Mouse (Mus musculus): Measurements from ENCODE around the gene Dnmt3a. TPM values are rescaled to one million over a fixed set of nuclear protein-coding genes. Genes with fewer than 3 reads are reported as not detected.

Gene Dnmt3a
- polyA plus RNA-seq, 1 experiment from 2014 or later = 98.5 TPM

DNA sequence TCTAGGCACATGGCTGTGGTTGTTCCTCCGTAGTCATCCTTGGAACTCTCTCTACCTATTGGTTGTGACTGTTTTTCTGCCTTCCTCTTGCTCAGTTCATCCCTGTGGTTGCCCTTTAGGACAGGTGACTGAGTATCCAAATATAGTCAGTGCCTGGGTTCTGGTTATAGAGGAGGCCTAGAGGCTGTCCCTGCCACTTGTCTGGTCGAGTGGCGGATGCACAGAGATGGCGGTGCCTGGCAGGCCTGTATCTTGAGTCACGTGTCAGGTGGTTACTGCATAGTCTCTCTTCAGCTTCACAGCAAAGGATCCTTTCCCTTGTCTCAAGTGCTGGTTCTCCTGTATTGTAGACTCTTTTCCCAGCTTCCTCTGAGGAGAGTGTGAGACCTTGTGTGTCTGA lies 22.0 kb downstream of the Dnmt3a start:
- Histone ChIP-seq H3K4me1 (peaks cover 32% of the 10 kb centered on the region), H3K4me3 (no peak overlapping the region), H3K4me2 (no peak overlapping the region), H3K36me3 (ENCODE audit: poor library complexity, severe bottlenecking) (no peaks in the 10 kb centered on the region), H3K27me3 (no peaks in the 10 kb centered on the region), H3K9ac (no peak overlapping the region), H3K9me3 (replicated peaks) (no peaks in the 10 kb centered on the region), H3K27ac (no peak overlapping the region)
- WGBS = 90% methylated on average over 5 of the region's 5 CpGs
- no peak for ATAC-seq

DNA sequence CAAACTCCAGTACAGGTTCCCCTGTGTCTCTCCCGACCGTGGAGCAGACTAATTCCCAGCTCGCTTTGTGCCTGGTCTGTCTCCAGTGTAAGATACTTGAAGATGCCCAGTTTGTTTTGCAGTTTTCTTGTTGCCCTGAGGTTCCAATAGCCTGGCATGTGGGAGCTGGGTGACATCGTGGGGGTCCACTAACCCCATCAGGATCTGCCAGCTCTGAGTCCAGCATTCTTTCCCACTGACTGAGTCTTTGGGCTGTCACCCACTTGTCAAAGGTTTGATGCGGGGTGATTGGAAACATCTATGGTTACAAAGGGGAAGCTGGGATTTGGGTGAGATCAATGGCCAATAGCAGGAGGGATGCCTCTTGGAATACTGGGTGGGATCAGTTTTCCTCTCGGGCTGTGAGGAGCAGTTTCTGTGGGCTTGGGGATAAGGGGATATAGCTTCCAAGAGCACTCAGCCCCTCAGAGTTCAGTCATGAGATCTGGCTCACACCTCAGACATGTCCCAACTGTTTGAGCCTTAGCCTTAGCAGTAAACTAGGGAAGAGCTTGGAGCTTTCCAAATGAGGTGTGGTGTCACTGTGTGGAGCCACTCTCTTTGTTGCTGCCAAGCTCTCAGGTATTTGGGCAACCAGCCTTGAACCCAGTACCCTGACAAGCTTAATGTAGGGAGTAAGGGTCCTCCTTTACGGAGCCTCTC lies 27.4 kb downstream of the Dnmt3a start:
- H3K9me3 ChIP-seq (replicated peaks) = no peaks in the 10 kb centered on the region
- no peaks in the 10 kb centered on the region for H3K27me3 ChIP-seq
- H3K4me2 ChIP-seq = peak overlapping the region; percentile 55
- no peak overlapping the region for H3K4me3 ChIP-seq
- H3K27ac ChIP-seq = peak overlapping the region; percentile 82
- WGBS = 52% methylated on average over 7 of the region's 7 CpGs
- peaks cover 51% of the 10 kb centered on the region for H3K4me1 ChIP-seq
- no peak for ATAC-seq
- H3K9ac ChIP-seq = 0 out of 2 replicates have a peak overlapping the region, but pooled peaks have one; percentile 53
- peaks cover 26% of the 10 kb centered on the region for H3K36me3 ChIP-seq (ENCODE audit: poor library complexity, severe bottlenecking)

DNA sequence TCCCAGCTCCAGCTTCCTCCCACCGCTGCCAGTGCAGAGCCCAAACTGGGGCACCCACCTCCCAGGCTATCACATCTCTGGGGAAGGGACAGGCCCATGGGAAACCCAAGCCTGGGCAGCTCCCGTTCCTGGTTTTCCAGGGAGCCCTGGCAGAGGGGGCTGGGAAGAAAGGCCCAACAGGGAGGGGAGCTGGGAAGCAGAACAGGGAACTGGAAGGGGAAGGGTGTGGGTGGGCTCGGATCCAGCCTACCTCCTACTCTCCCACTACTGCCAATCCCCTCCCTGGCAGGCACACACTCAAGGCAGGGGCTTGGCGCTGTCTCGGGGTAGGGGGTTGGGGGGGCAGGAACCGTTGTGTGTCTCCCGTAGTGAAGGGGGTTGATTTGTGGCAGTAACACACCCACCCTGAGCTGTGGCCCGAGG lies 28.1 kb downstream of the Dnmt3a start:
- no peaks in the 10 kb centered on the region for H3K9me3 ChIP-seq (replicated peaks)
- WGBS = 7% methylated on average over 8 of the region's 8 CpGs
- H3K36me3 ChIP-seq (ENCODE audit: poor library complexity, severe bottlenecking) = peaks cover 29% of the 10 kb centered on the region
- peak overlapping the region; percentile 17; the same call in 1 of the 2 replicates for H3K4me3 ChIP-seq
- H3K4me2 ChIP-seq = peak overlapping the region; percentile 55
- peaks cover 52% of the 10 kb centered on the region for H3K4me1 ChIP-seq
- H3K9ac ChIP-seq = peak overlapping the region; percentile 53
- peak; percentile 91 for ATAC-seq
- no peaks in the 10 kb centered on the region for H3K27me3 ChIP-seq
- peak overlapping the region; percentile 82 for H3K27ac ChIP-seq

- peak overlapping the region; percentile 53 for H3K9ac ChIP-seq
- no peaks in the 10 kb centered on the region for H3K9me3 ChIP-seq (replicated peaks)
- peaks cover 52% of the 10 kb centered on the region for H3K4me1 ChIP-seq
- H3K27me3 ChIP-seq = no peaks in the 10 kb centered on the region
- 8% methylated on average over 21 of the region's 21 CpGs for WGBS
- peaks cover 34% of the 10 kb centered on the region for H3K36me3 ChIP-seq (ENCODE audit: poor library complexity, severe bottlenecking)
- peak; percentile 67 for ATAC-seq
- peak overlapping the region; percentile 82 for H3K27ac ChIP-seq
- peak overlapping the region; percentile 17; the same call in 1 of the 2 replicates for H3K4me3 ChIP-seq
- H3K4me2 ChIP-seq = peak overlapping the region; percentile 55
These were observed 28.8 kb downstream of the Dnmt3a start for GRCm38 (mm10) chr12:3834373-3835314.

DNA sequence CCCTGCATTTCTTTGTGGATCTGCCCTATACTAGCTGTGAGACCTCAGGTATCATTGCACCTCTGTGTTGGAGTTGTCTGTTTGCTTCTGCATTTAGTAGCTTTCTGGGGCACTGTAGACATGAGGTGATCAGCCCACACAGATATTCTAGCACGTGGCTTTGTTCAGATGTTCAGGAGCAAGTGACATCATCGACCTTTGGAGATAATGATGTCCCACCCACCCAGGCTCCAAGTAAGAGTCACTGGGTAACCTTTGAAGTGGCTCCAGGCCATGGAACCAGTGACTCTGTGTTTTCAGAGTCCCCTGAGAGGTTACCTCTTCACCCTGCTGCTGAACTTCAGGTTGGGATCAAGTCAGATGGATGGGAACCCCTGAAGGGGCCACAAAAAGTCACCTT lies 29.8 kb downstream of the Dnmt3a start:
- Histone ChIP-seq H3K4me3 (no peak overlapping the region), H3K9me3 (replicated peaks) (no peaks in the 10 kb centered on the region), H3K4me1 (peaks cover 52% of the 10 kb centered on the region), H3K9ac (no peak overlapping the region), H3K36me3 (ENCODE audit: poor library complexity, severe bottlenecking) (peaks cover 41% of the 10 kb centered on the region), H3K27me3 (no peaks in the 10 kb centered on the region), H3K27ac (no peak overlapping the region), H3K4me2 (no peak overlapping the region)
- ATAC-seq = no peak
- 66% methylated on average over 2 of the region's 2 CpGs for WGBS

DNA sequence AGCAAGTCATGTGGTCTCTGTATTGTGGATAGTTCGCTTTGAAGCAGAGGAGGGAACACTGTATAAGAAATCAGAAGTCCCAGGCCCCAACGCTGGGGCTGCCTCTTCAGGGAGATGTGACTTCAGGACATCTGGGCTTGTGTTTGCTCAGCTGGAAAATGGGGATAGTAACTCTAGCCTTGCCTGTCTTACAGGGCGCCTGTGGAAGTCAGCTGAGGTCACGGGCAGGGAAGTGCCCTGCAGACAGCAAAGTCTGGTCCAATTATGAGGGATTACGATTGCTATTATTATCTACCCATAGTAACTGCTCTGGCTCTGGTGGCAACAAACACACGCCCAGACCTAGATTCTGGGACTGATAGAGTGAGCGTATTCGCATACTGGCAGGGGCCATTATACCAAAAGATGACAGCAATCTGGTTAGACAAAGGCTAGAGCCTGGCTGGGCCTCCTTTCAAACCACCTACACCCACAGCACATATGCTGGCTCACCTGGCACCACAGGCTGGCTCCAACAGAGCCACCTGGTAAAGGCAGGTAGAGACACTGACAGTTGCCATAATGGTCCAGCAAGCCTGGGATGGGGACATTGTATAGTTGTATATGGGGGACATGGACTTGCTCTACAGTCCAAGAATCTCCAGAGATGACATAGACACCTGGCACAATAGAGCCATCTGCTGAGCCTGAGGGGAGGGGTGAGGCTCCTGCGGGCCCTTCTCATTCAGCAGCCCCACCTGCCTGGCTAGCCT lies 31.4 kb downstream of the Dnmt3a start:
- Histone ChIP-seq H3K4me2 (no peak overlapping the region), H3K9ac (no peak overlapping the region), H3K36me3 (ENCODE audit: poor library complexity, severe bottlenecking) (peaks cover 48% of the 10 kb centered on the region), H3K4me3 (no peak overlapping the region), H3K27me3 (no peaks in the 10 kb centered on the region), H3K9me3 (replicated peaks) (no peaks in the 10 kb centered on the region), H3K27ac (0 out of 2 replicates have a peak overlapping the region, but pooled peaks have one; percentile 16), H3K4me1 (peaks cover 54% of the 10 kb centered on the region)
- ATAC-seq = no peak
- WGBS = 66% methylated on average over 9 of the region's 9 CpGs

DNA sequence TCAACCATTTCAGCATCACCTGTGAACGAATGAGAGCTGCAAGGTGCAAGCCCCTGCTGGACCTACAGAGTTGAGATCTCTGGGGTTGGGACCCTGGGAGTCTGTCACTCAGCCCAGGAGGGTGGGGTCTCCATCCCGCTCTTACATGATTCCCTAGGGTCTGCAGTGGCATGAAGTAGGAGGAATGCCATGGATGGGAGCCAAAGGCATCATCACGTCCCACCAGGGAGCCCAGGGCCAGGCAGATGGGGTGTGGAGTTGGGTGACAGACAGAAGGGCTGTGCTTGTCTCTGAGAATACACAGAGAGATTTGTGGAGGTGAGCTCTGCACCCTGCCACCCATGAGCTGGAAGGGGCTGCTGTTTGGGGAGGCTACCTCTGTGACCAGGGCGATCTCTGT lies 32.2 kb downstream of the Dnmt3a start:
- no peak for ATAC-seq
- Histone ChIP-seq H3K27me3 (no peaks in the 10 kb centered on the region), H3K9ac (no peak overlapping the region), H3K4me1 (peaks cover 49% of the 10 kb centered on the region), H3K9me3 (replicated peaks) (no peaks in the 10 kb centered on the region), H3K36me3 (ENCODE audit: poor library complexity, severe bottlenecking) (peaks cover 49% of the 10 kb centered on the region), H3K4me2 (no peak overlapping the region), H3K27ac (peak overlapping the region; percentile 16; the same call in 1 of the 2 replicates), H3K4me3 (no peak overlapping the region)
- WGBS = 76% methylated on average over 4 of the region's 4 CpGs

DNA sequence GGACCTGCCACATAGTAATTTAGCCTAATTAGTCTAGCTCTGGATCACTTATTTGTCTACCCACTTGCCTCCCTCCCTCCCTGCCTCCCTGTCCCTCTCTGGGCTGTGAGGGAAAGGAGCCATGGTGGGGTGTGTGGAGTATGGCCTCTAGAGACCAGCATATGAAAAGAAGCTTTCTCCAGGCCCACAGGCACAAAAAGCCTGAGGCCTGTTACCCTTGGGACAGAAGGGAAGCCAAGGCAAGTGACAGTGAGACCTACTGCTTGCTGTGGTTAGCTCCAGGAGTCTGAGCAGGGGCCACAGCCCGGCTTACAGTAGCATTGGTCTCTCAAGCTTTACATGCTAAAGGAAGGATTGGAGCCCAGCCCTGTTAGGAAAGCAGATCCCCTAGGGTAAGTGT lies 33.9 kb downstream of the Dnmt3a start:
- Histone ChIP-seq H3K9me3 (replicated peaks) (no peaks in the 10 kb centered on the region), H3K9ac (no peak overlapping the region), H3K36me3 (ENCODE audit: poor library complexity, severe bottlenecking) (peaks cover 49% of the 10 kb centered on the region), H3K4me3 (no peak overlapping the region), H3K27me3 (no peaks in the 10 kb centered on the region), H3K4me1 (peaks cover 47% of the 10 kb centered on the region), H3K27ac (no peak overlapping the region), H3K4me2 (no peak overlapping the region)
- WGBS = 88% methylated on average over 1 of the region's 1 CpGs
- ATAC-seq = no peak

- Histone ChIP-seq H3K9ac (no peak overlapping the region), H3K9me3 (replicated peaks) (no peaks in the 10 kb centered on the region), H3K4me1 (peaks cover 39% of the 10 kb centered on the region), H3K4me2 (no peak overlapping the region), H3K27ac (no peak overlapping the region), H3K4me3 (no peak overlapping the region), H3K27me3 (no peaks in the 10 kb centered on the region), H3K36me3 (ENCODE audit: poor library complexity, severe bottlenecking) (peaks cover 54% of the 10 kb centered on the region)
- no peak for ATAC-seq
- 69% methylated on average over 4 of the region's 4 CpGs for WGBS
These were observed 35.3 kb downstream of the Dnmt3a start for GRCm38 (mm10) chr12:3841121-3841520.

DNA sequence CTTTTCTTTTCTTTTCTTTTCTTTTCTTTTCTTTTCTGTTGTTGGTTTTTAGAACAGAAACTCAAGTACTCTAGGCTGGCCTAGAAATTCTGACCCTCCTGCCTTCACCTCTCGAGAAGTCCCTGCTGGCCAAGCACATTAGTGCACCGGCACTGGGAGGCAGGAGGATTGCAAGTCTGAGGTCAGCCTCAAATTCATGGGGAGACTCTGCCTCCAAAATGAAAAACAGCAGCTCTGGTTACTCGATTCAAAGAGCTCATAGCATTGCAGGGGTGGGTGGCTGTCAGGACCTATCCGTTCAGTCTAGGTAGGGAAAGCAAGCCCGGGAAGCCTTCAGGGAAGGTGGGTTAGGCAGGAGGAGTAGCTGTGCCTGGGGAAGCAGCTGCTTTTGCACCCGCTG lies 37.0 kb downstream of the Dnmt3a start:
- H3K36me3 ChIP-seq (ENCODE audit: poor library complexity, severe bottlenecking) = peaks cover 40% of the 10 kb centered on the region
- 0 out of 2 replicates have a peak, but pooled peaks have one; percentile 5 for ATAC-seq
- no peak overlapping the region for H3K9ac ChIP-seq
- no peak overlapping the region for H3K4me3 ChIP-seq
- H3K27me3 ChIP-seq = no peaks in the 10 kb centered on the region
- H3K27ac ChIP-seq = no peak overlapping the region
- 64% methylated on average over 6 of the region's 6 CpGs for WGBS
- H3K9me3 ChIP-seq (replicated peaks) = no peaks in the 10 kb centered on the region
- no peak overlapping the region for H3K4me2 ChIP-seq
- peaks cover 27% of the 10 kb centered on the region for H3K4me1 ChIP-seq

- H3K9ac ChIP-seq = no peak overlapping the region
- H3K9me3 ChIP-seq (replicated peaks) = no peaks in the 10 kb centered on the region
- peak overlapping the region; percentile 15; the same call in 1 of the 2 replicates for H3K27ac ChIP-seq
- WGBS = 21% methylated on average over 7 of the region's 7 CpGs
- H3K4me1 ChIP-seq = peaks cover 22% of the 10 kb centered on the region
- ATAC-seq = peak; percentile 42; the same call in 1 of the 2 replicates
- H3K36me3 ChIP-seq (ENCODE audit: poor library complexity, severe bottlenecking) = peaks cover 35% of the 10 kb centered on the region
- no peak overlapping the region for H3K4me3 ChIP-seq
- no peak overlapping the region for H3K4me2 ChIP-seq
- no peaks in the 10 kb centered on the region for H3K27me3 ChIP-seq
These were observed 37.6 kb downstream of the Dnmt3a start for GRCm38 (mm10) chr12:3843371-3843861.
